Mouse (Mus musculus) thymus, postnatal 4 days (tissue): ENCODE data around the gene Rasgef1c.

Experiments
- DNase-seq: peaks from one replicate; pipeline ENCODE4 v3.0.0; 2021

Rasgef1c gene

GRCm38 (mm10) chr11:49901659-49902458 is at the start of gene Rasgef1c:
Gene Rasgef1c, plus strand, starts transcription at chr11:49901835.
- peak; percentile 83 for DNase-seq

- DNase-seq = no peak
Measured at GRCm38 (mm10) chr11:49855144-49855543, 46.5 kb upstream of the Rasgef1c start.

- no peak for DNase-seq
Measured at GRCm38 (mm10) chr11:49861139-49861538, 40.5 kb upstream of the Rasgef1c start.

- DNase-seq = no peak
Measured at GRCm38 (mm10) chr11:49863926-49864325, 37.7 kb upstream of the Rasgef1c start.

- no peak for DNase-seq
Measured at GRCm38 (mm10) chr11:49867320-49867719, 34.3 kb upstream of the Rasgef1c start.

- peak; percentile 70 for DNase-seq
Measured at GRCm38 (mm10) chr11:49869762-49870161, 31.9 kb upstream of the Rasgef1c start.

GRCm38 (mm10) chr11:49871914-49872313 is 29.7 kb upstream of the Rasgef1c start:
- peak; percentile 57 for DNase-seq

- no peak for DNase-seq
Measured at GRCm38 (mm10) chr11:49872779-49873178, 28.9 kb upstream of the Rasgef1c start.

- no peak for DNase-seq
Measured at GRCm38 (mm10) chr11:49876948-49877817, 24.5 kb upstream of the Rasgef1c start.

- DNase-seq = no peak
Measured at GRCm38 (mm10) chr11:49879950-49880642, 21.5 kb upstream of the Rasgef1c start.

GRCm38 (mm10) chr11:49883394-49883793 is 18.2 kb upstream of the Rasgef1c start:
- no peak for DNase-seq

GRCm38 (mm10) chr11:49888469-49888868 is 13.2 kb upstream of the Rasgef1c start:
- no peak for DNase-seq

GRCm38 (mm10) chr11:49891993-49892392 is 9.6 kb upstream of the Rasgef1c start:
- no peak for DNase-seq

GRCm38 (mm10) chr11:49893806-49894205 is 7.8 kb upstream of the Rasgef1c start:
- DNase-seq = no peak

GRCm38 (mm10) chr11:49895966-49896590 is 5.6 kb upstream of the Rasgef1c start:
- no peak for DNase-seq

GRCm38 (mm10) chr11:49900043-49900442 is 1.6 kb upstream of the Rasgef1c start:
- DNase-seq = no peak

- no peak for DNase-seq
Measured at GRCm38 (mm10) chr11:49900962-49901658, 525 bp upstream of the Rasgef1c start.

GRCm38 (mm10) chr11:49903333-49903732 is 1.7 kb downstream of the Rasgef1c start:
- peak; percentile 83 for DNase-seq

GRCm38 (mm10) chr11:49918521-49919180 is 17.0 kb downstream of the Rasgef1c start:
- no peak for DNase-seq

GRCm38 (mm10) chr11:49919304-49919703 is 17.7 kb downstream of the Rasgef1c start:
- no peak for DNase-seq

- DNase-seq = no peak
Measured at GRCm38 (mm10) chr11:49923539-49923938, 21.9 kb downstream of the Rasgef1c start.
